Mouse (Mus musculus) adrenal gland, postnatal 14 days (tissue): ENCODE results near the gene Cpm. TPM values are rescaled to one million over a fixed set of nuclear protein-coding genes. Genes with fewer than 3 reads are reported as not detected.
"Not testable (repeated sequence)": the region's sequence is repeated elsewhere in the genome, so short reads cannot be mapped to it uniquely, and the experiment has no call there.

ENCODE experiments used
- DNase-seq: peaks from one replicate; pipeline ENCODE4 v3.0.0; 2021; ENCODE audit warnings: mixed read lengths
- total RNA-seq: library from RNA; stranded (reverse); gene quantifications from 2 replicates; pipeline ENCODE4 v1.2.3, GENCODE M21; 2021

Cpm gene
- total RNA-seq, 1 experiment from 2014 or later: 23.7 TPM

DNA sequence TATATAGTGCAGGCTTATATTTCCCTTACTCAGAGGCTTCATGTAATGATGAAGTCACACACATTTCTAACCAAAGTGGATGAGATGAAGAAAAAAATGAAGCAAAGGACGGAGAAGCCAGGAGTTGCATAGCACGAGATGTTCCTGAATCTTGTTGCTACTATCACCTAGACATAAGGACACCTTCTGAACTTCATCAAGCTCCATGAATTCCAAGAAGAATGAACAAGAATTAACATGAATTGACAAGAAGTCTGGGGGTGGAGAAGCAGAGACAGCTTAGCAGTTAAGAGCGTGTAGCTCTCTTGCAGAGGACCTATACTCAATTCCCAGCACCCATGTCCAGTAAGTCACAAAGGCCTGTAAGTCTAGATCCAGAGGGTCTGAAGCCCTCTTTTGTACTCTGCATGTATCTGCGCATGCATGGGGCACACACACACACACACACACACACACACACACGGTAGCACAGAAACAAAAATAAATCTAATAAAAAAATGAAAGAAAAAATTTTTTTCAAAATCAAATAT lies 36.2 kb upstream of the Cpm start:
- DNase-seq: no peak

DNA sequence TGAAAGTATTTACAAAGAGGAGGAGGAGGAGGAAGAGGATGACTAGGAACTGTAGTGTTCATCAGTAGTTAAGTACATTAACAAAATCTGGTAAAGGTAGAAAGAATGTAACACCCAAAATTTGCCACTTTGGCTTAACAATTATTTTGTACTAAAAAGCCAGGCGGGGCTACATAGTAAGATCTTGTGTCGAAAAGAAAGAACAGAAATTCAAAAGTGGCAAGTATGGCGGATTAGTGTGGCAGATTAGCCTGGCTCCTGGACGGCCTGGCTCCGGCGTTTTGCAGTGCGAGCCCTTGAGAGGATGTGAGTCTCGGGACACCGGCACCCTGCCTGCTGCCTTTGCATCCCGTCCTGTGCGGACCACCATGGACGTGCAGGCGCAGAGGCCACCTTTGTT lies 35.4 kb upstream of the Cpm start:
- DNase-seq: no peak

DNA sequence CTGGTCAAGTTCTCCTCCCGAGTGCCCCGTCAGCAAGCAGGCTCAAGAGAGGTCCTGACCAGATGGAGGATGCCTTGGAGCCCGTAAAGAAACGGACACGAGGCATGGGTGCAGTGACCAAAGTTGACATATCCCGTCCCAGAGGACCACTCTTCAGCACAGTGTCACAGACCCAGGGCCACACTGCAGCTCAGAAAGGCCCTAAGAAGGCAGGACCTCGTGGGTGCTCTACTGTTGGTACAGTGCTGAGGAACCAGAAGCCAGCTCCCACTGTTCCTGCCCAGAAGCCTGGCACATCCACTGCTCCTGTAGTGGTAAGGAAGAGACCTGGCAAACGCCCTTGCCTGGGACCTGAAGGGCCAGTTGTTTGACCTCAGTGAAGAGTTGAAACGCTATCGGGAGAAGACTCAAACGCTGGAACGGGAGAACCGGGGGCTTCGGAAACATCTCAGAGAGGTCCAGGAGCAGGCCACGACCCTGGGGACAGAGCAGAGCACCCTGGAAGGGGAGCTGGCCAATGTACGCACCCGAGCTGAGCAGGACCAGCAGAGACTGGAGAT lies 34.9 kb upstream of the Cpm start:
- no peak for DNase-seq

DNA sequence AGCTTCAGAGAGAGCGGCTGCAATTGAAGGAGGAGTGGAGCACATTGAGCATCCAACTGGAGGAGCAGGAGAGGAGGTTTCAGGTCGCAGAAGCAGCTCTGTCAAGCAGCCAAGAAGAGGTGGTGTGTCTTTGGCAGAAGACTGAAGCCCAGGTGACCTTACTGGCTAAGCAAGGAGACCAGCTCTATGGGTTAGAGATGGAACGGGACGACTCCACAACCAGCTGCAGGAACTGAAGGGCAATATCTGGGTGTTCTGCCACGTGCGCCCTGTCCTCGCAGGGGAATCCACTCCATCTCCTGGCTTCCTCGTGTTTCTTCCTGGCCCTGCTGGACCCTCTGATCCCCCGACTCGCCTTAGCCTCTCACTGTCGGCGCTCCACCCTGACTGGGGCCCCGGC lies 34.4 kb upstream of the Cpm start:
- no peak for DNase-seq

DNA sequence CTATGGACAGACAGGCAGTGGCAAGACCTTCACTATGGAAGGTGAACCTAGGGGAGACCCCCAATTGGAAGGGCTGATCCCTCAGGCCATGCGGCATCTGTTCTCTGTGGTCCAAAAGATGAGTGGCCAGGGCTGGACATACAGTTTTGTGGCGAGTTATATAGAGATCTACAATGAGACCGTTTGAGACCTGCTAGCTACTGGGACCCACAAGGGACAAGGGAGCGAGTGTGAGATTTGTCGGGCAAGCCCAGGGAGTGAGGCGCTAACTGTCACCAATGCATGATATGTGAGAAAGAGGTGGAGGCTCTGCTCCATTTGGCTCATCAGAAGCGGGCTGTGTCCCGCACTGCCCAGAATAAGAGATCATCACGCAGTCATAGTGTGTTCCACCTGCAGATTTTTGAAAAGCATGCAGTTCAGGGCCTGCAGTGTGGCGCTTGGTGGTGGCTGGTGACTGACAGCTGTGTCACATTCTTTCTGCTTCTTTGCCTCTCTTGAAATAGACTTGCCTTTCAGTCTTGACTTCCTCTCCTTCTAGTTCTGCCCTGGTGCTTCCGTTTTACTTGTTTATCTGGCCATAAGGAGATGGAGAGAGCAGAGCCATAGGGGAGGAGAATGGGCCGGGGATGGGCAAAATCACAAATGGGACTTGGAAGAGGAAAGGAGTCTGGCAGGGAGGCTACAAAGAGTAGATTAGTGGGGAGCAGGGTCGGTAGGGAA lies 33.7 kb upstream of the Cpm start:
- no peak for DNase-seq

DNA sequence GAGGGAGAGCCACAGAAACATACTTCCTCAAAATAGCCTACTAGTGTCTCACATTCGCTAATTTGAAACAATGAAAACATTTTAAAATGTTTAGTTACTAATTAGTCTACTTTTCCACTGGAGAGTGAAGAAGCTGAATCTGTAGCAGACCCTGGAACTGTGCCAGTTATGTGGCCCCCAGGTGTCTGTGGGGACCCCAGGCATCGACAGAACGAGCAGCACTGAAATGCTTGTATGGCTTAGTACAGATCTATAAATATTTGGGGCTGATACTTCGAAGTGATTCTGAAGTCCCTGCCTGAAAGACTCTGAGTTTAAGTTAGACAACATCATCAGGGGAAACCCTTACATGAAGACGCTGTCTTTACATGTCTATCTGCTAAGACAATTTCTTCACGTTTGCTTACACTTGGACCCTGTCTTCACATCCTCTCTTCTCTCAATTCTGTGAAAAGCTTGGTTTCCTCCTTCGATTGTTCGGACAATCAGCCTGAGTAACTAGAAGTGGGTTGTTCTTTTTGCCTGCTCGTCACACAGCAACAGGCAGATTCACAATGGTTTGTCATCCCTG lies 33.0 kb upstream of the Cpm start:
- DNase-seq: no peak

DNA sequence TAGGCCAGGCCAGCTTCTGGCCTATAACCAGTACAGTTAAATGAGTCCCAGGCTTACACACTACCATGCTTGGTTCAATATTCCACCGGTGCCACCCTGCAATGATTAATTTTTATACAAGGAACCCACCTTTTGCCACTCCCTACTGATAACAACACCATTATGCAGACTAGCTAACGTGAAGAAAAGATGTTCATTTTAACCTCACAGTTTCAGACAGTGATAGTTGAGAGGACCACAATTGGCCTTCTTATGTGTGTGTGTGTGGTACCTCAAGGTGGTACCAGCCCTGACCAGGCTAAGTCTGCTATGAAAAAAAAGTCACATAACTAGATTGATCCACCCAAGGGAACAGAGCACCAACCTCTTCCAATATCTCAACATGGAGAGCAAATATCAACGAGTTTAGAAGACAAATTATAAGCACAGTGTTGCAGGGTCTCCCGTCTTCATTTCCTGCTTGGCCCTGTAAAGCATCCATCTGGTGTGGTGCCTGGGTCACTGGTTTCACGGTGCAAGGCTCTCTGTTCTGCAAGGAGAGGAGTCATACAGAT lies 32.5 kb upstream of the Cpm start:
- DNase-seq: no peak

DNA sequence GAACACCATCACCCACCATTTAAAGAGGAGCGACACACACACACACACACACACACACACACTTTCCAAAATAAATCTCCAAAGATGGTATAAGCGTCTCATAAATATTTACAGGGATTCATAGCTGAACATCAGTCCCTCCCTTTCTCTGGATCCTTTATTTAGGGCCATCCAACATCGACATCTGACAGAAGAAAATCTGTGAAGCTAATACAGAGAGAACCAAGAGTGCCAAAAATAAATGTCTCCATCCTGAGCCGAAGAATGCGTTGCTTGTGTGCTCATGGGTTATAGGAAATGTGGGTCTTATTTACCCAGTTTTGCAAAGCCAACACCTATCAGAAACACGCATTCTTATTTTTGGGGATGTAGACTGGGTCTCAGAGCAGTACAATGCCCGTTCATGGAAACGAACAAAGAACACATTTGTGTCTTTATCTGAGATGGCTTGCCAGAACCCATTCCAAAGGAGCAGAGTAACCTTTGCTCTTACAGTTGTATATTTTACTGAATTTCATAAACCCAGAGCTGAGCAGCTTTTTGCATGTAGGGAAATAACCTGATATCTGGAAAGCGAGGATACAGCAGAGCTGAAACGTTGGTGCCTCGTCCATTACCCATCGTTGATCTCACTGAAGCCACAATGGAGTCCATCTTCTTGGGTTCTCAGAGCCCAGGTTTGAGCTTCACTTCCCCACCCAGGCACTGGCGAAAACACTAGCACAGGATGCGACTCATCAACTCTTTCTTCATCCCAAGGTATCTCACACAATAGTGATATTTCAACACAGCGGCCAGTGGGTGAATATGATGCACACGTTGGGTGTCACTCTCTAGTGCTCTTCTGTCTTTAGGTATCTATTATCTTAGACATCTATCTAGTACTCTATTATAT lies 31.7 kb upstream of the Cpm start:
- DNase-seq: not testable (repeated sequence)

DNA sequence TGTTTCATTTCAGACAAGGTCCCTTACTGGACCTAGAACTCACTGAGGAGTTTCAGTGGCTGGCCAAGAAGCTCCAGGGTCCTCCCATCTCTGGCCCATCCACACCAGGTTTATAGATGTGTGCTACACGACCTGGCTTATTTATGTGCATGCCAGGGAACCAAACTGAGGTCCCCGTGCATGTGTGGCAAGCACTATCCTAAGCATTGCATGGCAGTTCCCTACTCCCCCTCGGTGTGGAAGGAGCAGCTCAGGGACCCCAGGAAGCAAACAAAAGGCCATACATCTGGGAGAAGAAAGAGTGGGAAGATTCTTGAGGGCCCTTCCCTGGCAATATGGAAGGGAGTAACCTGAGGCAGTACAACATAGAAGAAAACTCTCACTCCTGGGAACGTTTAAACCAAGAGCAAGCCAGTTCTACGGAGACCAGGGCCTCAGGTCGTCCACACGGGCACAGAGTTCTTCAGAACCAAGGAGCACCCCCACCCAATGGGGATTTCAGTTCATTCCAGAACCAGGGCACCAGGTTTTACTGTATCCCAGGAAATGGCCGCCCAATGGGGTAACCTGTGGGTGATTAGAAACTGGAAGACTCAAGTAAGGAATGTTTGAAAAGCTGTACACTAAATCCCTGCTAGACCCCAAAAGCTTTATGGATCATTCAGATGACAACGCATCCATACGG lies 30.9 kb upstream of the Cpm start:
- no peak for DNase-seq

DNA sequence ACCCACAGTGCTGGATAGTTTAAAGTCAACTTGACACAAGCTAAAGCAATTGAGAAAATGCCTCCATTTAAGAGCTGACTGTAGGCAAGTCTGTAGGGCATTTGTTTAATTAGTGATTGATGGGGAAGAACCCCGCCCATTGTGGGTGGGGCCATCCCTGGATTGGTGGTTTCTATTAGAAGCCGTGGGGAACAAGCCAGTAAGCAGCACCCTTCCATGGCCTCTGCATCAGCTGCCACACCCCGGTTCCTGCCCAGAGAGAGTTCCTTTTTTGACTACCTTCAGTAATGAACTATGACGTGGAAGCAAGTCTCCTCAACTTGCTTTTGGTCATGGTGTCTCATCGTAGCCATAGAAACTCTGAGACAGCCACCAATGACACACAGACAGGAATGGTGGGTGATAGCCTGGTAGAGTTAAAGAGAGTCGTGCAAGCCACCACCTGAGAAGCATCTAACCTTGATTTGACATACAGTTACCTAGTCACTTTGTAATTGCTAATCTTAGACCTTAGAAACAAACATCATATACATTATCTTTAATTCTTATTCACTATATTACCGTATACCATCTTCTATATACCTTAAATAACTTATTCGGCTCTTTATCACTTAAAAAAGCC lies 30.2 kb upstream of the Cpm start:
- not testable (repeated sequence) for DNase-seq

DNA sequence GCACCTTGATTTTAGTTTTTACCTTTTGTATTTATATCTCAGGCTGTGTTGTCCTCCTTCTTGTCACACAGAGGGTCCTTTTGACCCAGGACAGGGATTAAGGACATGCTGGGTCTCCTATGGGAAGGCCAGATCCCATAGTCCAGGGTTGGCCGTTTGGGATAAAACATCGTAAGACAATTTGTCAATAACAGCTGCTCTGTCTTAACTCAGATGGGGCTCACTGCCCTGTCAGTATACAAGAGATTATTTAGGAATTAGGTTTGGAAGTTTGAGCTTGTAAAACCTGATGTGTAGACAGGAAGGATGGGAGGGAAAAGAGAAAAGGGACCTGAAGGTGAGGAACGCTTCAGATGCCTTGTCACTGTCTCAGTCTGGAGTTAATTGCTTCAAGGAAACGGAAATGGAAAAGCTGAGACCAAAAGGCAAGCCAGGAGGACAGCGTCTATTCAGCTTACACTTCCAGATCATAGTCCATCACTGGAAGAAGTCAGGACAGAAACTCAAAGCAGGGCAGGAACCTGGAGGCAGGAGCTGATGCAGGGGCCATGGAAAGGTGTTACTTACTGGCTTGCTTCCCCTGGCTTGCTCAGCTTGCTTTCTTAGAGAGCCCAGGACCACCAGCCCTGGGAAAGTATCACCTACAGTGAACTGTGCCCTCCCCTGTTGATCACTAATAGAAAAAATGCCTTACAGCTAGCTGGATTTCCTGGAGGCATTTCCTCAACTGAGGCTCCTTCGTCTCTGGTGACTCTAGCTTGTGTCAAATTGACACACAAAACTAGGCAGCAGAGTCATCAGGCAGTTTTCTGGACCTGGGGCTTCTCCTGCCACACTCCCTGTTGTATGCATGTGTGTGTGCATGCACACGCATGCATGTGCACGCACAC lies 27.9 kb upstream of the Cpm start:
- DNase-seq: no peak

DNA sequence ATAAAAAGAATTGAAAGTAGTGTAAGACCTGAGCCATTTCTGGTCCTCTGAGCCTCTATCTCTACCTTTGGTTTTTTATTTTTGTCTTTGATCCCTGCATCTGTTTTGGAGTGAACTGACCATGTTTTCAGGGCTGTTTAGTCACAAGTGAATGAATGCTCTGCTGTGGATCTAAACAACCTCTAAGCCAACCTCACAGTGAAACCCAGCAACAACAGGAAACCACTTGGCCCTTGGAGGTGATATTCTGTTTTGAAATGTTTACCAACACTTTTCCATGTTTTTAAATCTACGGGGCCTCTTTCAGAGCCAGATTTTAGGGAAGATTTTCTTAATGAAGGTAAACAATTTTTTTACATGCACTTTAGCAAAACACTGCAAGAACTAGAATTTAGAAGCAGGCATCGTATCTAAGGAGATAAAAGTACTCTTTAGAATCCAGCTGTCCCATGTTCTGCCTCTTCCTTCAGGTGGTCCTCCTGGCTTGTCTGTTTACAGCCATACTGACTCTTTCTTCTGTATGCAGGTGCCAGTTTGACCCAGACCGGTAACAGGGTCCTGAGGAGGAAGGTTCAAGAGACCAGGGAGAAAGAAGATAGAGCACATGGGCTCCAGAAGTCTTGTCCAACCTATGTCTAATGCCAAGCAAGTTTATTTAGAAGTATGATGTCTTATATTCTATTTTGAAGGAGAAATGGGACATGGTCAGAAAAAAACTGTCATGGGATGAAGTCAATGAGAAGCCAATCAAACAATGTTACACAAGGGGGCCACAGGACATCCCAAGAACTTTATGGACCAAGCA lies 26.8 kb upstream of the Cpm start:
- DNase-seq: no peak

DNA sequence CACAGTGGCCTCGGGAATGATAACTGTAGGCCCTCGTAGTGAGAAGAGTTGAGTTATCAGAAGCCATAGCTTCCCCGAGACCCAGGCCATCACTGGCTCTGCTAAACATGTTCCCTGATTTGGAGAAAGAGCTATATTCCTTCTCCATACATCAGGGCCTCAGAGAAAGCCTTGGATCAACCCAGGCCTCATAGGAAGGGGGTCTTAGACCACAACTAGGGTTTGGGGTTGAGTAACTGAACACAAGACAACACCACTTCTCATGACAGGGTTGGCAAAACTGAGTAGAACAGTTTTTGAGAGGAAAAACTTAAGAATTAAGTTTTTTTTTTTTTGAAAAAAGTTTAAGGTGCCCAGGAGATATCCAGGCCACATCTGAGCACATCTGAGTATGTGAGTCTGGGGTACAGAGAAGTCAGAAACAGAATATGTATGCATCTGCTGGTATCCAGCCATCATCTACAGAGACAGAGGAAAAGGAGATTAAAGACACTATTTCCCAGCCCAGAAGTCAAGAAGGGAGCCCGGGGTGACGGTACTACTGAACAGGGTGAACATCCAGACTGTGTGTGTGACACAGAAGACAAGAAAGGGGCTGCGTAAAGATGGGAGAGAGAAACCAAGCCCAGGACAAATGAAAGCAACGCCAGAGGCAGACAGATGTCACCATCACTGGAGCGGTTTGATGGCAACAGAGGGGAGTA lies 26.0 kb upstream of the Cpm start:
- no peak for DNase-seq

DNA sequence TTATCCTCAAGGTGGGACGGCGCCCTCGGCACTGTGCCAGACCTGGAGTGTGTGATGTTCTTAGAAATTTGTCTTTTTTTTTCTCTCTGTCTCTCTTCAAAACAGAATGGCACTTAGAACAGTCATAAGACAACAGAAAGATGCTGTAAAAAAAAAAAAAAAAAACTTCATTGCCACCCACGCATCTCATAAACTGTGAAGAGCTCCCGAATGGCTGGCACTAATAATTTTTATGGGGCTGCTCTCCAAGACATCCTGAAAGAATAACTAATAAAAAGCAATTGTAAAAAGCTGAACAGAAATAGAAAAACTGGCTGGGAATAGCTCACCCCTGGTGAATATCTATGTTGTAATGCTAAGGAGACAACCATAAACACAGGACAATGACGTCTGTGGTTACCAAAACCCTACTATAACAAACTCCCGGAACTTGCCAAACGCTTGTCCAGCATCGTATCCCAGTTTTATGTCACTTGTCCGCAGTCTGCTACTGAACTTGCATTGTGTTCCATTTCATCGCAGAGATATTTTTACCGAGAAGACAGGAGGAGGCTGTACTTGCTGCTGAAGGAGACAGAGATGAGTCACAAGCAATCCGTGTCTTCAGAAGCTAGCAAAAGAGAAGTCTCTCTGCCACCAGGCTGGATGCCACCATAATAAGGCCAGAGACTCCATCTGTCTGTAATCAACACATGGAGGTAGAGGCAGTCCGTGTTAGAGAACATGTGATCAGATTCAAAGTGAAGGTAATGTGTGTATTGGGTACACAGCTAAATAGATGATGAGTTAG lies 25.3 kb upstream of the Cpm start:
- no peak for DNase-seq

DNA sequence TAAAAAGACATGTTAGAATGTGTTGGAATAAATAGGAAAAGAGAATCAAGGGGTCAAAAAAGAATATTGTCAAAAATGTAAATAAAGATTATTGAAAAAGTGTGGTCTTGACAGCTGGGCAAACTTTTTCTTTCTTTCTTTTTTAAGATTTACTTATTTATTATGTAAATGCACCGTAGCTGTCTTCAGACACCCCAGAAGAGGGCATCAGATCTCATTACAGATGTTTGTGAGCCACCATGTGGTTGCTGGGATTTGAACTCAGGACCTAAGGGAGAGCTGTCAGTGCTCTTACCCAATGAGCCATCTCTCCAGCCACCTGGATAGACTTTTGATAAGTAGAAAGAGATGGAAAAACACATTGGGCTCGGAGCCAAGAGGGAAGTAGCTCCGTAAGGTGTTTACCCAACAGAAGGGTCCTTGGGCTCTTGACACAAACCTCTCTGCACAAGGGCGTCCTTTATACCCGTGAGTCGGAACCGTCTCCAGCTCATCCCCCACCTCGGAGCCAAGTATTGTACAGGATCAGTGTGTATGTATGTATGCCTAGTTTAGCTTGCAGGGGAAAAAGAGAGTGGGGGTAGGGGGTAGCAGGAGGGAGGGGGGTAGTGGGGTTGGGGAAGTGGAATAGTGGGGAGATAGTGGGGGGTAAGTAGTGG lies 24.5 kb upstream of the Cpm start:
- DNase-seq: no peak

DNA sequence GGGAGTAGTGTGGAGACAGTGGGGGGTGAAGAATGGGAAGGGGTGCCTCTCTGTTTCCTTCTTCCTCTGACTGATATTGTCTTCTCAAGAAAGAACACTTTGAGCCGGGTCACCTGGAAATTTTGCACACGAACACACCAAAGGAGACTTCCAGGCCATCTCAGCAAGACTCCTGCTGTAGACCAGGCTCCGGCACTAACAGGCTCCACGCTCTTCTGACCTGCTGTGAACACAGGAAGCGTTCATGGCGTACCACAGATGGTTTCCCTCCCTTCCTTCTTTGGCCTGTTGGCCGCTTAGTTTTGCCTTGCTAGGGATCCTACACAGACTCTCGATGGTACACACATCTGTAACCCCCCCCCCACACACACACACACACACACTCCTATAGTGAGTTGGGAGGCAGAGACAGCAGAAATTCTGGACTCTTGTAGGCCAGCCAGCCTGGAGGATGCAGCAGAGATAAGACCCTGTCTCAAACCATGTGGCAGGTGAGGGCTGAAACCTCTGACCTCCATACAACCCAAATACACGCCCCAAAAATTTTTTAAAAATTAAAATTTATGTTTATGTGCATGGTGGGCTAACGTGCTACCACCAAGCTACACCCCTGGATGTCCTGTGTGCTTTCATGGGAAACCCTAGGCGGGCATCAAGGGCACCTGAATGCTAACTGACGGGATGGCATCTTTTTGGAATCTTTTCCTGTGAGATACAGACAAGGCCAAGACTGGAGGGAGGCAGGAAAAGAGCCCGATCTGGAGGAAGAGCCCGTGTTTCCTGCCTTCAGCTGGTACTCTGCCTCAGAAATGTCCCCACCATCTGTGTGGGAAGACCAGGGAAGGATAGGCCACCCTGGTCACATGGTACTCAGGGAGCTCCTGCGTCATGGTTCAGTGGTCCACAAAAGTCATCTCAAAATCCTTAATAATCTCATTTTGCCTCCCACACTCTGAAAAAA lies 23.7 kb upstream of the Cpm start:
- no peak for DNase-seq
